Mouse (Mus musculus): ENCODE data around the gene Gm10037.
"Not testable (repeated sequence)": the region's sequence is repeated elsewhere in the genome, so short reads cannot be mapped to it uniquely, and the experiment has no call there.

DNA sequence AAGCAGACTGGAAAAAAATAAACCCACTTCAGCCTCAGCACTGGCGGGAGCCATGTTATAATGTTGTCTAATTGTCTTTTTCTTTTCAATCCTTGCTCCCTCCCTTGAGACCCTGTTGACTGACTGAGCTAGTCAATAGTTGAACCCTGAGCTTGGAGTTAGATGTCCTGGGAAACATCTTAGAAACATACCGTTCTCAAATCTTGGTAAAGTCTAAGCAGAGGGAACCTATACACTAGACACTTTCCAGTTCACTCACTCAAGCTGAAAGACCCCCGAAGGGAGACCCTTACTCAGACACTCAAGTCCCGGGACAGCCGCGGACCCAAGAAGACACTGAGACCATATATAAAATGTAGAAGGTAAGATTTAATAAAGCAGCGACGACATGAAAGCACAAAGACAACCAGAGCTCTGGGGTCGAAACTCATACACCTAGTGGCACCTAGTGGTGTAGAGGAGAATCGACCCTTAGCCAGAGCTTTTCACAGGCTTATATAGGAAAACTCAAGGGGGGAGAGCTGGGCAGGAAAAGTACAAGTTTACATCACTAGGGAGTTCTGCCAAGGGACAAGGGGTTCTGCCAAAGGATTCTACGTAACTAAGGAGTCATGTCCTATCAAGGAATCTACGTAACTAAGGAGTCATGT, 45.3 kb downstream of the Gm10037 start:
- not testable (repeated sequence) for TF ChIP-seq CTCF, EP300 (IDR thresholded peaks at IDR 0.05; ENCODE audit: low read depth)
